8 mouse cellular contexts compared by ENCODE assay signal in the genomic region with DNA sequence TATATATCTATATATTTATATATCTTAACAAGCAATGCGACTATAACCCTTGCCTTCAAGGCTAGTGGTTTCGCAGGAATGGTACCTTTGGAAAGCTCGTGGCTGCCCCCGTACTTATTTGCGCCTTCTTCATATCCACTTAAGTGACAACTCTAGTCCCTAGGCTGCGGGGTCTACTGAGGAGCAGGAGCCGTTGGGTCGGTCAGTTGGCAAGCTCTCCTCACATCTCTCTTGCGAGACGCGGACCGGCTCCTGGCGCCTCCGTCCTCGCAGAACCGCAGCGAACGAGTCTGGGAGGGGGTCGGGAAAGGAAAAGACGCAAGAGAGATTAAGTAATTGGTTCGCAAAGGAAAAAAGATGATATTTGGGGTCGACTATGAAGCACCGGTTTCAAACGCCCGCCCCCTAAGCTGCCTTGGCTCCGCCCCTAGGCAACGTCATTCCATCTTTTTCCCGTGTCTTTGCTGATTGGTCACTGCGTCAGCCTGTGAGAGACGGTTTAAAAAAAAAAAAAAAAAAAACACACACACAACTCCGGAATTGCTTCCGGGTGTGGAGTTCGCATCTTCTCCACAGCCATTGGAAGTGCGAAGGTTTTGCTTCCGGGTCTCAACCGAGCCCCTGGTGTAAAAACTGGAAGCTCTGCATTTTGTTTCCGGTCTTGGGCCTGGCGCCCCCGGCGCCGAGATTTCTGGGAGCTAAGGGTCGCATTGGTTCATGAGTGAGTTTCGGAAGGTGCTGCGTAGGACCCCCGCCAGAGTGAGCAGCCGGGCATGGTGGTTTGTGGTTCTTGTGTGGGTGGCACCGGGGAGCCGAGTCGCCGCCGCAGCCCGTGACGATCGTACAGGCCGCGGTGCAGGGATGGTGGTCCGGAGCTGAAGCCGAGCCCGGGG. TPM values are rescaled to one million over a fixed set of nuclear protein-coding genes. Genes with fewer than 3 reads are reported as not detected.
DNase-seq lines count a peak whose midpoint lies in the region; ATAC-seq and TF ChIP-seq lines count a peak whose summit lies in the region.

A gene (minus strand): TSS at position 460 of the 893 bp plus-strand sequence.
A gene (plus strand): TSS at position 595 of the 893 bp plus-strand sequence.

- peaks cover 2% of the 10 kb centered on the region; the same call in 1 of the 2 replicates for H3K4me1 ChIP-seq in heart, embryonic 12.5 days (replicated peaks)
- 0 out of 2 replicates have a peak, but pooled peaks cover 3% of the 10 kb centered on the region for H3K4me1 ChIP-seq in kidney, postnatal 0 days (replicated peaks; ENCODE audit: insufficient read depth, low read length)
- no peaks in the 10 kb centered on the region; the same call in 1 of the 2 replicates for H3K4me1 ChIP-seq in liver, embryonic 11.5 days (replicated peaks; ENCODE audit: control insufficient read depth, insufficient read depth, low read length)
- no peaks in the 10 kb centered on the region for H3K4me1 ChIP-seq in stomach, embryonic 14.5 days (ENCODE audit: control insufficient read depth, insufficient read depth, low read length)

- H3K4me2 ChIP-seq in heart, embryonic 12.5 days: peak within 1 kb of the TSS; percentile 78
- peak within 1 kb of the TSS; percentile 58 for H3K4me2 ChIP-seq in kidney, postnatal 0 days (ENCODE audit: low read length)
- H3K4me2 ChIP-seq in liver, embryonic 11.5 days: peak within 1 kb of the TSS; percentile 81
- peak within 1 kb of the TSS; percentile 73 for H3K4me2 ChIP-seq in stomach, embryonic 14.5 days (replicated peaks; ENCODE audit: low read depth, low read length)

- no peaks in the 10 kb centered on the region for H3K9me3 ChIP-seq in heart, embryonic 12.5 days (replicated peaks)
- H3K9me3 ChIP-seq in kidney, postnatal 0 days (replicated peaks; ENCODE audit: low read length): no peaks in the 10 kb centered on the region
- H3K9me3 ChIP-seq in liver, embryonic 11.5 days (ENCODE audit: control insufficient read depth, low read length): no peaks in the 10 kb centered on the region
- H3K9me3 ChIP-seq in stomach, embryonic 14.5 days (ENCODE audit: control insufficient read depth, low read depth, low read length): no peaks in the 10 kb centered on the region

- peaks cover 26% of the 10 kb centered on the region for H3K36me3 ChIP-seq in heart, embryonic 12.5 days
- peaks cover 22% of the 10 kb centered on the region for H3K36me3 ChIP-seq in kidney, postnatal 0 days (ENCODE audit: insufficient read depth, low read length)
- H3K36me3 ChIP-seq in liver, embryonic 11.5 days (ENCODE audit: control insufficient read depth, insufficient read depth, low read length): peaks cover 8% of the 10 kb centered on the region; the same call in 1 of the 2 replicates
- H3K36me3 ChIP-seq in stomach, embryonic 14.5 days (ENCODE audit: control insufficient read depth, insufficient read depth, low read length): peaks cover 29% of the 10 kb centered on the region

- no peaks in the 10 kb centered on the region for H3K27me3 ChIP-seq in heart, embryonic 12.5 days (replicated peaks)
- no peaks in the 10 kb centered on the region for H3K27me3 ChIP-seq in kidney, postnatal 0 days (ENCODE audit: insufficient read depth, low read length)
- no peaks in the 10 kb centered on the region for H3K27me3 ChIP-seq in liver, embryonic 11.5 days (replicated peaks; ENCODE audit: control insufficient read depth, insufficient read depth, low read length)
- H3K27me3 ChIP-seq in stomach, embryonic 14.5 days (ENCODE audit: control insufficient read depth, insufficient read depth, low read length): no peaks in the 10 kb centered on the region

- ATAC-seq in erythroid progenitor cell, adult 5-6 weeks (replicated peaks; ENCODE audit: low FRiP score, poor library complexity, severe bottlenecking): peak; percentile 96
- peak; percentile 98 for ATAC-seq in heart, embryonic 12.5 days (ENCODE audit: insufficient number of reproducible peaks, low FRiP score)
- peak; percentile 98 for ATAC-seq in kidney, postnatal 0 days (replicated peaks; ENCODE audit: low FRiP score, low read depth)
- peak; percentile 97 for ATAC-seq in liver, embryonic 11.5 days (replicated peaks; ENCODE audit: low FRiP score)
- peak; percentile 99 for ATAC-seq in stomach, embryonic 14.5 days (ENCODE audit: insufficient number of reproducible peaks, insufficient read depth, low FRiP score, low read depth)

- peak; percentile 98 for DNase-seq in CD4-positive helper T cell, adult 2 months (ENCODE audit: low read depth, low spot score)
- peak; percentile 99 for DNase-seq in brain, embryonic 18.5 days (ENCODE audit: low read depth, low spot score)
- DNase-seq in kidney, postnatal 0 days (ENCODE audit: low spot score): peak; percentile 95
- peak; percentile 88 for DNase-seq in liver, embryonic 11.5 days (ENCODE audit: low spot score)
- DNase-seq in naive thymus-derived CD4-positive, alpha-beta T cell, adult 2 months (ENCODE audit: low read depth): peak; percentile 97

- H3K4me3 ChIP-seq in heart, embryonic 12.5 days: peak within 1 kb of the TSS; percentile 94
- H3K4me3 ChIP-seq in kidney, postnatal 0 days (replicated peaks; ENCODE audit: low read depth, low read length): peak within 1 kb of the TSS; percentile 74
- H3K4me3 ChIP-seq in liver, embryonic 11.5 days (ENCODE audit: low read depth, low read length): peak within 1 kb of the TSS; percentile 90
- peak within 1 kb of the TSS; percentile 76 for H3K4me3 ChIP-seq in stomach, embryonic 14.5 days (ENCODE audit: low read depth, low read length)

- TF ChIP-seq CTCF in kidney, postnatal 0 days (IDR thresholded peaks at IDR 0.05; ENCODE audit: low read depth): no peak

- H3K27ac ChIP-seq in heart, embryonic 12.5 days (ENCODE audit: poor library complexity, severe bottlenecking): peak within 1 kb of the TSS; percentile 45; the same call in 1 of the 2 replicates
- peak within 1 kb of the TSS; percentile 81 for H3K27ac ChIP-seq in kidney, postnatal 0 days
- H3K27ac ChIP-seq in liver, embryonic 11.5 days (ENCODE audit: low read depth, low read length): 0 out of 2 replicates have a peak within 1 kb of the TSS, but pooled peaks have one; percentile 30
- H3K27ac ChIP-seq in stomach, embryonic 14.5 days (ENCODE audit: low read length): peak within 1 kb of the TSS; percentile 45; the same call in 1 of the 2 replicates

- WGBS in heart, embryonic 12.5 days: under 1% methylated on average over 59 of the region's 59 CpGs
- WGBS in kidney, postnatal 0 days: 1% methylated on average over 59 of the region's 59 CpGs
- under 1% methylated on average over 59 of the region's 59 CpGs for WGBS in liver, embryonic 11.5 days
- WGBS in stomach, embryonic 14.5 days: under 1% methylated on average over 59 of the region's 59 CpGs

- H3K9ac ChIP-seq in heart, embryonic 12.5 days: peak within 1 kb of the TSS; percentile 90
- H3K9ac ChIP-seq in kidney, postnatal 0 days (ENCODE audit: low read depth, low read length): peak within 1 kb of the TSS; percentile 86
- peak within 1 kb of the TSS; percentile 71 for H3K9ac ChIP-seq in liver, embryonic 11.5 days (ENCODE audit: low read depth, low read length)
- peak within 1 kb of the TSS; percentile 76 for H3K9ac ChIP-seq in stomach, embryonic 14.5 days (replicated peaks; ENCODE audit: low read depth, low read length)

RNA-seq across cellular contexts. Expression of the first gene that starts in this region (rescaled TPM):
- total RNA-seq in erythroid progenitor cell, adult 5-6 weeks (2015; ENCODE audit: low replicate concordance): not detected in 2 replicates
- total RNA-seq in erythroid progenitor cell, adult 5-6 weeks (2017; ENCODE audit: low replicate concordance): 0.13 TPM in 1 of 2 replicates, not detected in the other
- polyA plus RNA-seq in heart, embryonic 12.5 days (2016; fragmentation: Nextera tagmentation; extraction: Ambion mirVana): 0.14 and 0.15 TPM in 2 replicates
- polyA plus RNA-seq in kidney, postnatal 0 days (2015; fragmentation: Nextera tagmentation; extraction: Ambion mirVana): 0.18 and 0.22 TPM in 2 replicates
- polyA plus RNA-seq in liver, embryonic 11.5 days (2014; fragmentation: Nextera tagmentation; extraction: Ambion mirVana): 0.18 and 0.26 TPM in 2 replicates
- polyA plus RNA-seq in stomach, embryonic 14.5 days (2014; fragmentation: Nextera tagmentation; extraction: Ambion mirVana): 0.38 and 0.48 TPM in 2 replicates

RNA-seq across cellular contexts. Expression of the second gene that starts in this region (rescaled TPM):
- total RNA-seq in erythroid progenitor cell, adult 5-6 weeks (2015; ENCODE audit: low replicate concordance): 77.8 and 93.1 TPM in 2 replicates
- 81.4 and 94.3 TPM in 2 replicates for total RNA-seq in erythroid progenitor cell, adult 5-6 weeks (2017; ENCODE audit: low replicate concordance)
- 126 and 130 TPM in 2 replicates for polyA plus RNA-seq in heart, embryonic 12.5 days (2016; fragmentation: Nextera tagmentation; extraction: Ambion mirVana)
- 155 and 171 TPM in 2 replicates for polyA plus RNA-seq in kidney, postnatal 0 days (2015; fragmentation: Nextera tagmentation; extraction: Ambion mirVana)
- polyA plus RNA-seq in liver, embryonic 11.5 days (2014; fragmentation: Nextera tagmentation; extraction: Ambion mirVana): 145 and 147 TPM in 2 replicates
- polyA plus RNA-seq in stomach, embryonic 14.5 days (2014; fragmentation: Nextera tagmentation; extraction: Ambion mirVana): 146 and 154 TPM in 2 replicates

Comparison
In these comparisons a context has a peak if more than half of its experiments do, and no peak if none do; other contexts are left out.
1. Peak in every context shown above with its lines: DNase-seq, ATAC-seq, H3K4me3 ChIP-seq and H3K27ac ChIP-seq.
2. H3K27ac ChIP-seq: peak in every context shown above with its lines; median percentile 81 in kidney, postnatal 0 days; 45 in heart, embryonic 12.5 days; 45 in stomach, embryonic 14.5 days; 30 in liver, embryonic 11.5 days.